Mouse (Mus musculus) midbrain, embryonic 15.5 days (tissue): ENCODE measurements around the gene Tsr3. TPM values are rescaled to one million over a fixed set of nuclear protein-coding genes. Genes with fewer than 3 reads are reported as not detected.
A peak's percentile ranks its signal among the peaks of the same experiment; 100 is the strongest.

Source experiments
- ATAC-seq: fragments of 200-750 bp; cut with Nextera tagmentation; replicated peaks from 2 replicates; pipeline ENCODE4 v1.8.0; 2017; ENCODE audit warnings: moderate TSS enrichment
- H3K27ac ChIP-seq: fragments of 300-500 bp; sonication (generic); 2 replicates; pipeline ENCODE4 v1.5.1; 2015; ENCODE audit warnings: mild to moderate bottlenecking, inconsistent platforms
- H3K27me3 ChIP-seq: fragments of 300-500 bp; sonication (generic); replicated peaks from 2 replicates; pipeline ENCODE4 v1.6.1; 2015; ENCODE audit warnings: inconsistent platforms
- H3K36me3 ChIP-seq: fragments of 300-500 bp; sonication (generic); replicated peaks from 2 replicates; pipeline ENCODE4 v1.6.1; 2015; ENCODE audit warnings: inconsistent platforms
- H3K4me1 ChIP-seq: fragments of 300-500 bp; sonication (generic); 2 replicates; pipeline ENCODE4 v1.6.1; 2015; ENCODE audit warnings: inconsistent platforms
- H3K4me2 ChIP-seq: fragments of 300-500 bp; sonication (generic); 2 replicates; pipeline ENCODE4 v1.6.1; 2015; ENCODE audit warnings: inconsistent platforms, mild to moderate bottlenecking, moderate library complexity
- H3K4me3 ChIP-seq: fragments of 300-500 bp; sonication (generic); 2 replicates; pipeline ENCODE4 v1.5.1; 2015; ENCODE audit warnings: mild to moderate bottlenecking, inconsistent platforms
- H3K9ac ChIP-seq: fragments of 300-500 bp; sonication (generic); 2 replicates; pipeline ENCODE4 v1.6.1; 2015; ENCODE audit warnings: mild to moderate bottlenecking, inconsistent platforms
- H3K9me3 ChIP-seq: fragments of 300-500 bp; sonication (generic); 2 replicates; pipeline ENCODE4 v1.6.1; 2016; ENCODE audit warnings: inconsistent platforms
- WGBS: fragments of 180-500 bp; shearing (Covaris S2); methylation state at CpG from one replicate; pipeline ENCODE4 v1.1.7; 2015; ENCODE audit warnings: mixed read lengths; 5-methylcytosine and 5-hydroxymethylcytosine counted together
- polyA plus RNA-seq: library from polyadenylated mRNA; unstranded; fragments of >200 nt; fragmentation: Nextera tagmentation; extraction: Ambion mirVana; gene quantifications from 2 replicates; pipeline ENCODE4 v1.2.1, GENCODE M21; 2015

Gene Tsr3
- polyA plus RNA-seq, 1 experiment from 2014 or later, result 62.7 TPM

DNA sequence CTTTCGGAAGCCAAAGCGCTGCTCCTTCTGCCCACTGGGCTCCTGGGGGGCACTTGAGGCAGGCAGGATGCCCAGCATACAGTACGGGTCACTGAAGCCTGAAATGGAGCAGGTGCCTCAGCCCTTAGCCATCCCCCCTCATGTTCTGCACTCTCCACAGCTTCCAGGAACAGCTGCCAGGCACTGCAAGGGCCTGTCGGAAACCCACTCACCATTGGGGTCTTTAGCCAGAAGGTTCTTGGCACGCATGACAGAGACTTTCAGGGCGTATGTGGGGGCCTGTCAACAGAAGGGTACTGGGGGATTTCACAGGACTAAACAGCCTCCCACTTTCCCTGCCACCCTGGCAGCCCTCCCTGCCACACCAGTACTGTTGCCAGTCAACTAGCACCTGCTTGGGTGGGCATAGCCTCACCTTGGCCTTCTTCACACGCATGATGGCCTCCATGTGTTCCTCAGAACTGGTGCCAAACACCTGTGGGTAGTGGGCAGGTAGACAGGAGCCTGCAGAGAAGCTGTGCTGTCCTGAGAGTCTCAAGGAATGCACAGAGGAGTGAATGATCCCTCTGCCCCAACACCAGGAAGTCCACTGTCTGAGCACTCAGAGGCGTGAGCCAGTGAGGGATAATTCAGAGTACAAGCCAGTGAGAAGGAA is 10.3 kb downstream of the Tsr3 start:
- Histone ChIP-seq H3K4me3 (no peak overlapping the region), H3K4me1 (peaks cover 39% of the 10 kb centered on the region), H3K36me3 (no peaks in the 10 kb centered on the region), H3K9ac (no peak overlapping the region), H3K4me2 (no peak overlapping the region), H3K9me3 (no peaks in the 10 kb centered on the region), H3K27ac (no peak overlapping the region), H3K27me3 (0 out of 2 replicates have a peak, but pooled peaks cover 4% of the 10 kb centered on the region)
- 76% methylated on average over 8 of the region's 8 CpGs for WGBS
- no peak for ATAC-seq

- H3K27ac ChIP-seq, result peak overlapping the region; percentile 90
- H3K27me3 ChIP-seq, result peaks cover 11% of the 10 kb centered on the region; the same call in 1 of the 2 replicates
- H3K4me3 ChIP-seq, result no peak overlapping the region
- H3K4me1 ChIP-seq, result peaks cover 51% of the 10 kb centered on the region
- ATAC-seq, result peak; percentile 75
- H3K4me2 ChIP-seq, result peak overlapping the region; percentile 41
- no peaks in the 10 kb centered on the region for H3K9me3 ChIP-seq
- 16% methylated on average over 3 of the region's 3 CpGs for WGBS
- no peak overlapping the region; the same call in 1 of the 2 replicates for H3K9ac ChIP-seq
- no peaks in the 10 kb centered on the region for H3K36me3 ChIP-seq
Measured at GRCm38 (mm10) chr17:25252643-25253042, 12.7 kb downstream of the Tsr3 start.

DNA sequence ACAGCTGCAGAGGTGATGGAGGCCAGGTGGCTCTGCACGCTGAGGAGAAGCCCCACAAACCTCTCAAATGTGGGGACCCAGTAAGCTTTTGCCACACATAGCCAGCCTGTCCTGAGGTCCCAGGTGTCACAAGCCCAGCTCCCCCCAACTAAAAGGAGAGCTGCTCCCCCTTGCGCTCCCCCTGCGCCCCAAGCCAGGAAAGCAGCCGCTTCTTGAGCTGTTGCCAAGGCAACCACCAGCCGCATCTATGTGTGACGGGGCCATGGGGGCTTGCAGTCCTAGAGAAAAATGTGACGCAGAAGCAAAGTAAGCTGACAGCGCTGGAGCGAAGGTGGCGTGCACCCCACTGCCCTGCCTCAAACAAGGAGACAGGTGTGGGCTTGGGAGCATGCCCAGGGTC is 13.8 kb downstream of the Tsr3 start:
- no peak overlapping the region for H3K4me3 ChIP-seq
- WGBS, result 3% methylated on average over 10 of the region's 10 CpGs
- H3K4me1 ChIP-seq, result peaks cover 57% of the 10 kb centered on the region
- peaks cover 11% of the 10 kb centered on the region; the same call in 1 of the 2 replicates for H3K27me3 ChIP-seq
- H3K36me3 ChIP-seq, result no peaks in the 10 kb centered on the region
- peak; percentile 46 for ATAC-seq
- H3K9me3 ChIP-seq, result no peaks in the 10 kb centered on the region
- H3K27ac ChIP-seq, result peak overlapping the region; percentile 90
- H3K9ac ChIP-seq, result no peak overlapping the region
- peak overlapping the region; percentile 41 for H3K4me2 ChIP-seq

DNA sequence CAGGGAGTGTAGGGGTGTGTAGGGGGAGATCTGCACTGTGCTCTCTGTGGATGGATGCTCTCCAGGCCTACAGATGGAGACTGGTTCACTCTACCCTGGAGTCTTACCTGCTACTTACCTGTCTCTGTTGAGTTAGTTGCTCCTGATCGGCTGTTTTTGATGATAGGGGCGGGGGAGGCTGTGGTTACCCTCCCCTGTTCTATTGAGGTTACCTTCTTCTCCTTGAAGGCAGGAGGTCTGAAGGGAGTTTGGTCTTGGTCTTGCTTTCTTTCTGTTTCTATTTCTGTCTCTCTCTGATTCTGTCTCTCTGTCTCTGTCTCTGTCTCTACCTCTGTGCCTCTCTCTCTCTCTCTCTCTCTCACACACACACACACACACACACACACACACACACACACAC is 15.1 kb downstream of the Tsr3 start:
- WGBS, result 66% methylated on average over 2 of the region's 2 CpGs
- Histone ChIP-seq H3K9ac (no peak overlapping the region), H3K4me3 (no peak overlapping the region), H3K4me2 (peak overlapping the region; percentile 54; the same call in 1 of the 2 replicates), H3K4me1 (peaks cover 57% of the 10 kb centered on the region), H3K27ac (no peak overlapping the region), H3K9me3 (no peaks in the 10 kb centered on the region), H3K36me3 (peaks cover 2% of the 10 kb centered on the region; the same call in 1 of the 2 replicates), H3K27me3 (peaks cover 11% of the 10 kb centered on the region; the same call in 1 of the 2 replicates)
- no peak for ATAC-seq

- H3K9me3 ChIP-seq, result no peaks in the 10 kb centered on the region
- no peak within 1 kb of the TSS for H3K27ac ChIP-seq
- ATAC-seq, result no peak
- peak within 1 kb of the TSS; percentile 54 for H3K4me2 ChIP-seq
- peak within 1 kb of the TSS; percentile 14 for H3K9ac ChIP-seq
- peak within 1 kb of the TSS; percentile 27 for H3K4me3 ChIP-seq
- 3% methylated on average over 35 of the region's 35 CpGs for WGBS
- peaks cover 11% of the 10 kb centered on the region; the same call in 1 of the 2 replicates for H3K27me3 ChIP-seq
- peaks cover 4% of the 10 kb centered on the region; the same call in 1 of the 2 replicates for H3K36me3 ChIP-seq
- H3K4me1 ChIP-seq, result peaks cover 57% of the 10 kb centered on the region
Measured at GRCm38 (mm10) chr17:25256140-25256754, 16.3 kb downstream of the Tsr3 start, which contains the start of gene Baiap3. Baiap3 (minus strand) TSS chr17:25256364.

DNA sequence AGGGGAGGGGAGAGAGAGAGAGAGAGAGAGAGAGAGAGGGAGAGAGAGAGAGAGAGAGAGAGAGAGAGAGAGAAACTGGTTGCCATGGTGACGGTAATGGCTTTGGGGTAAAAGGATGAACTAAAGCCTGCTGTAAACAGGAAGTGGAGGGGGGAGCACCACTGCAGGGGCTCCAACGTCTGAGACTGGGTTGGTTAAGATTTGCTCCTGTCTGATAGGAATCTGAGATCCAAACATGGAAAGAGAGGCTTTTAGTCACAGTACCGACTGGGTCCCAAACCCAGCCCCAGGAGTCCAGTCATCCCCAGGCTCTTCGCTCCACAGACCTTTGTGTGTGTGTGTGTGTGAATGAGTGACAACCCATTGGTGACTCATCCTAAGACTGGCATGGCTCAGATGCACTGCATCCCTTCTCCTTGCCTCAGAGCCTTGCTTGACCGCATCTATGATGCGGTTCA is 17.9 kb downstream of the Tsr3 start:
- 48% methylated on average over 6 of the region's 6 CpGs for WGBS
- peaks cover 9% of the 10 kb centered on the region for H3K36me3 ChIP-seq
- H3K9ac ChIP-seq, result no peak overlapping the region
- H3K9me3 ChIP-seq, result no peaks in the 10 kb centered on the region
- H3K27me3 ChIP-seq, result peaks cover 11% of the 10 kb centered on the region; the same call in 1 of the 2 replicates
- no peak overlapping the region for H3K4me2 ChIP-seq
- H3K27ac ChIP-seq, result no peak overlapping the region
- H3K4me1 ChIP-seq, result peaks cover 41% of the 10 kb centered on the region
- no peak overlapping the region for H3K4me3 ChIP-seq
- ATAC-seq, result no peak

- no peak for ATAC-seq
- H3K4me2 ChIP-seq, result no peak overlapping the region
- no peak overlapping the region for H3K9ac ChIP-seq
- no peak overlapping the region for H3K27ac ChIP-seq
- 68% methylated on average over 3 of the region's 3 CpGs for WGBS
- no peaks in the 10 kb centered on the region for H3K9me3 ChIP-seq
- H3K4me1 ChIP-seq, result peaks cover 1% of the 10 kb centered on the region
- peaks cover 69% of the 10 kb centered on the region for H3K36me3 ChIP-seq
- no peaks in the 10 kb centered on the region for H3K27me3 ChIP-seq
- H3K4me3 ChIP-seq, result no peak overlapping the region
Measured at GRCm38 (mm10) chr17:25264453-25264852, 24.5 kb downstream of the Tsr3 start.

DNA sequence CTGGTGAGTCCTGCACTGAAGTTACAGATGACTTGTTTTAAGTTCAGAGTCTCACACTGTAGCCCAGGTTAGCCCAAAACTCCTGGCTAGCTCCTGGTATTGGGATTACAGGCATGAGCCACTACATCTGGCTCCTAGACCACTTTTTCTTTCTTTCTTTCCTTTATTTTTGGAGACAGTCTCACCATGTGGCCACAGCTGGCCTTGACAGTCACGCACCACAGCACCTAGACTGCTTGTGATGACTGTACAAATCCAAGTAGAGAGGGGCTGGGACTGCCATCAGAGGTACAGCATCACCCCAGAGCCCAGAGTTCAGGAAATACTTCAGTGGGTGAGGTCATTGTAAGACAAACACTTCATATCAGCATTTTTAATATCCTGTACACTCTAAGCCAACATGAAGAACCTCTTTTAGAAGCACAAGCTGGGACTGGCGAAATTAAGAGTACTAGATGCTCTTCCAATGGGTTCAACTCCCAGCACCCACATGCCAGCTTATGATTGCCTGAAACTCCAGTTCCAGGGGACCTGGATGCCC is 30.9 kb downstream of the Tsr3 start:
- Histone ChIP-seq H3K27ac (no peak overlapping the region), H3K4me2 (peak overlapping the region; percentile 79; the same call in 1 of the 2 replicates), H3K4me1 (peaks cover 37% of the 10 kb centered on the region), H3K36me3 (peaks cover 31% of the 10 kb centered on the region), H3K4me3 (no peak overlapping the region), H3K27me3 (no peaks in the 10 kb centered on the region), H3K9ac (no peak overlapping the region), H3K9me3 (no peaks in the 10 kb centered on the region)
- WGBS, result 89% methylated on average over 2 of the region's 2 CpGs
- no peak for ATAC-seq

DNA sequence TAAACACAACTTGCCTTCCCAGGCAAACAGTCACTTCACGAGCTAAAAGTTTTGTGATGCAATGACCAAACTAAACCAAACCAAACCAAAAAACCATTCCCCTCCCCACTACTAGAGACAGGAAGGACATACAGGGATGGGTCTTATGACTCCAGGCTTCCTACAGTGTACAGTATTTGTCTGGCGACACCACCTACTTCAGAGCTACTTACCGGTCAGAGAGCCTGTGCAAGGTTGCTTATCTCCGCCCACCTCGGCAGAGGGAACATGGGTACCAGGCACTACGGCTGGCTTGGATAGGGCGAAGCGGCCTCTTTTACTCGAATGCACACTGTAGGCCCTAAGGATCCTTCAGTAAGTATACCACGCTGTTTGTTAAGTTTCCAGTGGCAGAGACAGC is 32.4 kb downstream of the Tsr3 start:
- Histone ChIP-seq H3K36me3 (peaks cover 17% of the 10 kb centered on the region), H3K4me1 (peaks cover 37% of the 10 kb centered on the region), H3K4me2 (peak overlapping the region; percentile 79), H3K4me3 (peak overlapping the region; percentile 97), H3K9ac (peak overlapping the region; percentile 97), H3K27me3 (no peaks in the 10 kb centered on the region), H3K9me3 (no peaks in the 10 kb centered on the region), H3K27ac (peak overlapping the region; percentile 98; the same call in 1 of the 2 replicates)
- under 1% methylated on average over 10 of the region's 10 CpGs for WGBS
- no peak for ATAC-seq

GRCm38 (mm10) chr17:25272951-25273705 is 33.2 kb downstream of the Tsr3 start:
- Histone ChIP-seq H3K27me3 (no peaks in the 10 kb centered on the region), H3K36me3 (peaks cover 9% of the 10 kb centered on the region; the same call in 1 of the 2 replicates), H3K9me3 (no peaks in the 10 kb centered on the region), H3K4me2 (peak overlapping the region; percentile 79), H3K27ac (peak overlapping the region; percentile 98), H3K4me3 (peak overlapping the region; percentile 97), H3K9ac (peak overlapping the region; percentile 97), H3K4me1 (peaks cover 37% of the 10 kb centered on the region)
- ATAC-seq, result peak; percentile 92
- WGBS, result under 1% methylated on average over 86 of the region's 92 CpGs

GRCm38 (mm10) chr17:25273706-25274501 is 33.9 kb downstream of the Tsr3 start:
- peak overlapping the region; percentile 97 for H3K4me3 ChIP-seq
- H3K9me3 ChIP-seq, result no peaks in the 10 kb centered on the region
- H3K36me3 ChIP-seq, result peaks cover 1% of the 10 kb centered on the region; the same call in 1 of the 2 replicates
- ATAC-seq, result peak; percentile 88
- H3K4me1 ChIP-seq, result peaks cover 37% of the 10 kb centered on the region
- under 1% methylated on average over 45 of the region's 45 CpGs for WGBS
- no peaks in the 10 kb centered on the region for H3K27me3 ChIP-seq
- H3K9ac ChIP-seq, result peak overlapping the region; percentile 97
- peak overlapping the region; percentile 79 for H3K4me2 ChIP-seq
- H3K27ac ChIP-seq, result peak overlapping the region; percentile 98
